Mouse (Mus musculus) ES-Bruce4 (cell line): ENCODE measurements around the gene 1700016C15Rik.

Source experiments
- CTCF ChIP-seq: IDR thresholded peaks from one replicate; pipeline ENCODE4 v1.8.1; 2011; ENCODE audit warnings: low read depth, low read length
- POLR2A ChIP-seq: IDR thresholded peaks from one replicate; pipeline ENCODE4 v1.8.1; 2011; ENCODE audit warnings: low read length; ENCODE audit not compliant: insufficient read depth

GRCm38 (mm10) chr1:177707571-177707970, 22.0 kb upstream of the 1700016C15Rik start:
- TF ChIP-seq CTCF (no peak), POLR2A (no peak)
